Mouse (Mus musculus): ENCODE results near the gene Slc6a21. TPM values are rescaled to one million over a fixed set of nuclear protein-coding genes. Genes with fewer than 3 reads are reported as not detected.

Gene Slc6a21
- polyA plus RNA-seq, 1 experiment from 2014 or later = not detected

- Histone ChIP-seq H3K4me2 (replicated peaks; ENCODE audit: low read depth, low read length) (no peak overlapping the region), H3K36me3 (ENCODE audit: control insufficient read depth, insufficient read depth, low read length) (no peaks in the 10 kb centered on the region), H3K9me3 (ENCODE audit: control insufficient read depth, low read length) (no peaks in the 10 kb centered on the region), H3K27me3 (ENCODE audit: control insufficient read depth, insufficient read depth, low read length) (peaks cover 5% of the 10 kb centered on the region), H3K4me1 (replicated peaks; ENCODE audit: control insufficient read depth, insufficient read depth, low read length) (peaks cover 8% of the 10 kb centered on the region), H3K27ac (ENCODE audit: low read depth, low read length) (no peak overlapping the region), H3K4me3 (ENCODE audit: low read depth, low read length) (no peak overlapping the region), H3K9ac (ENCODE audit: low read depth, low read length) (no peak overlapping the region)
- DNase-seq (ENCODE audit: low spot score) = no peak
- no peak for ATAC-seq (ENCODE audit: low FRiP score)
- 31% methylated on average over 3 of the region's 3 CpGs for WGBS
Measured at GRCm38 (mm10) chr7:45334605-45335004, 57.3 kb downstream of the Slc6a21 start.

DNA sequence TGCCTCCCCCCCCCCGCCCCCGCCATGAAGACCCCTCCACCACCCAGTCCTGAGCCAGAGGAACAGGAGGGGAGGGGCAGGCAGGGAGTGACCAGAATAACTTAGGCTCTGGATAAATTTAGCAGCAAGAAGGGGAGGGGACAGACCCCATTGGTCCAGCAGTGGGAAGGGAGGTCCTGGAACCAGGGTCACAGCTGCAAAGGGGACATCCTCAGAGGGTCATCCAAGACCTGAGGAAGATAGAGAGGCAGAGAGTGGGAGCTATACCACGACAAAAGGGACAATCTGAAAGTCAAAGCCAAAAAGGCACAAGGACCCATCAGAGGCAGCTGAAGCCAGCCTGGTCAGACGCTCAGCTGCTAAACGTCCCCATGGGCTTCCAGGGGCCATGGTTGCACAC lies 57.7 kb downstream of the Slc6a21 start, which contains the start of gene Hrc:
TSS of gene Hrc (plus strand) at position 235 of the 400 bp plus-strand sequence.
- Histone ChIP-seq H3K4me1 (replicated peaks; ENCODE audit: control insufficient read depth, insufficient read depth, low read length) (peaks cover 9% of the 10 kb centered on the region), H3K9ac (ENCODE audit: low read depth, low read length) (no peak within 1 kb of the TSS), H3K27me3 (ENCODE audit: control insufficient read depth, insufficient read depth, low read length) (peaks cover 5% of the 10 kb centered on the region), H3K36me3 (ENCODE audit: control insufficient read depth, insufficient read depth, low read length) (no peaks in the 10 kb centered on the region), H3K4me3 (ENCODE audit: low read depth, low read length) (no peak within 1 kb of the TSS), H3K27ac (ENCODE audit: low read depth, low read length) (no peak within 1 kb of the TSS), H3K9me3 (ENCODE audit: control insufficient read depth, low read length) (no peaks in the 10 kb centered on the region), H3K4me2 (replicated peaks; ENCODE audit: low read depth, low read length) (no peak within 1 kb of the TSS)
- 34% methylated on average over 5 of the region's 5 CpGs for WGBS
- ATAC-seq (ENCODE audit: low FRiP score) (no peak), DNase-seq (ENCODE audit: low spot score) (no peak)

- no peak overlapping the region for H3K27ac ChIP-seq (ENCODE audit: low read depth, low read length)
- DNase-seq (ENCODE audit: low spot score) (no peak), ATAC-seq (ENCODE audit: low FRiP score) (no peak)
- H3K9me3 ChIP-seq (ENCODE audit: control insufficient read depth, low read length) = no peaks in the 10 kb centered on the region
- peaks cover 12% of the 10 kb centered on the region for H3K4me1 ChIP-seq (replicated peaks; ENCODE audit: control insufficient read depth, insufficient read depth, low read length)
- H3K4me2 ChIP-seq (replicated peaks; ENCODE audit: low read depth, low read length) = no peak overlapping the region
- H3K27me3 ChIP-seq (ENCODE audit: control insufficient read depth, insufficient read depth, low read length) = peaks cover 5% of the 10 kb centered on the region
- WGBS = 95% methylated on average over 4 of the region's 4 CpGs
- H3K9ac ChIP-seq (ENCODE audit: low read depth, low read length) = no peak overlapping the region
- no peaks in the 10 kb centered on the region for H3K36me3 ChIP-seq (ENCODE audit: control insufficient read depth, insufficient read depth, low read length)
- H3K4me3 ChIP-seq (ENCODE audit: low read depth, low read length) = no peak overlapping the region
Measured at GRCm38 (mm10) chr7:45336319-45336718, 59.0 kb downstream of the Slc6a21 start.

DNA sequence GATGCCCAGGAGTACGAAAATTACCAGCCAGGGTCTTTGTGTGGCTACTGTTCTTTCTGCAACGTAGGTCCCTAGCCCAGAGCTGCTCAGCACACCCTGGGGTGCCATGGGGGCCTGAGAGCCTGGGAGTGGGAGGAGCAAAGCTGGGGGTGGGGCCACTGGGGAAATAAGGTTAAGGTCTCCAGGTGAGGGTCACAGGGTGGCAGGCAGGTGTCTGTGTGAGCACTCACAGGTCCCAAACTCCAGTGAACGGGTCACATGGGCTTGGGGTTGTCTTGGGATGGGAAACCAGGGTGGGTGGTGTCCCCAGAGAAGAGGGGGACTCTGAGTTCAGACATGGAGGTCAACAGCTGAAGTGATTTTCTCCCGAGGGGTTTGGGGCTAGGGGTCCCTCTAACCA lies 60.2 kb downstream of the Slc6a21 start:
- ATAC-seq (ENCODE audit: low FRiP score) (no peak), DNase-seq (ENCODE audit: low spot score) (no peak)
- Histone ChIP-seq H3K4me3 (ENCODE audit: low read depth, low read length) (no peak overlapping the region), H3K27ac (ENCODE audit: low read depth, low read length) (no peak overlapping the region), H3K27me3 (ENCODE audit: control insufficient read depth, insufficient read depth, low read length) (peaks cover 5% of the 10 kb centered on the region), H3K4me2 (replicated peaks; ENCODE audit: low read depth, low read length) (no peak overlapping the region), H3K36me3 (ENCODE audit: control insufficient read depth, insufficient read depth, low read length) (no peaks in the 10 kb centered on the region), H3K9ac (ENCODE audit: low read depth, low read length) (no peak overlapping the region), H3K9me3 (ENCODE audit: control insufficient read depth, low read length) (no peaks in the 10 kb centered on the region), H3K4me1 (replicated peaks; ENCODE audit: control insufficient read depth, insufficient read depth, low read length) (peaks cover 11% of the 10 kb centered on the region)
- 9% methylated on average over 4 of the region's 4 CpGs for WGBS

DNA sequence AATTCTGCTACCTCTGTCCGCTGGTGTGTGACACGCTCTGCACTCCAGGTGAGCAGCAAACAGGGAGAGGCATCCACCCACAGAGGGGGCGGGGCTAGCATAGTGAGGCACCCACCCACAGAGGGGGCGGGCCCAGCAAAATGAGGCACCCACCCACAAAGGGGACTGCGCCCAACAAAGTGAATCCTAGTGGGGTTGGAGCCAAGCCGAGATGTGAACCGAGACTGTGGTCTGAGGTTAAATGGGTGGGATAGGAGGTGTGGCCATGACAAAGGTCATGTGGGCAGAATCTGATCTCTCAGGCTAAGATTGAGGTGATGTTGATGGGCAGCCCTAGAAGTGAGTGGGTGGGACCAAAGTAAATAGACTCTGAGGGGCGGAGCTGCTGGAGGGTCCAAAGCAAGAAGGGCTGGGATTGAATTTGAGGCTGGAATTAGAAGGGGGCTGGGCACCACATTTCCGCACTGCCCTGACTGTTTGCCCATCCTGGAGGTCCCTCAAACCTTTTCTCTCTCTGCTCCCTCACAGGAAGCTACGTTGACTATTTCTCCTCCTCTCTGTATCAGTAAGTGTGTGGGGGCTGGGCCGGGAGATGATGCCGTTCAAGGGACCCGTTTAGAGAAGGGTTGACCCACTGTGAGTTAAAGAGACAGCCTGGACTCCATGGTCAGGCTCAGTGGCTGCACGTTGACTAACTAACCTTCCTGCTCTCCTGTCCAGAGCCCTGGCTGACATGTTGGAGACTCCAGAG lies 61.0 kb downstream of the Slc6a21 start:
- Histone ChIP-seq H3K4me3 (ENCODE audit: low read depth, low read length) (no peak overlapping the region), H3K9me3 (ENCODE audit: control insufficient read depth, low read length) (no peaks in the 10 kb centered on the region), H3K27ac (ENCODE audit: low read depth, low read length) (no peak overlapping the region), H3K27me3 (ENCODE audit: control insufficient read depth, insufficient read depth, low read length) (peaks cover 5% of the 10 kb centered on the region), H3K9ac (ENCODE audit: low read depth, low read length) (no peak overlapping the region), H3K36me3 (ENCODE audit: control insufficient read depth, insufficient read depth, low read length) (no peaks in the 10 kb centered on the region), H3K4me2 (replicated peaks; ENCODE audit: low read depth, low read length) (peak overlapping the region; percentile 94), H3K4me1 (replicated peaks; ENCODE audit: control insufficient read depth, insufficient read depth, low read length) (peaks cover 6% of the 10 kb centered on the region)
- WGBS = under 1% methylated on average over 14 of the region's 14 CpGs
- ATAC-seq (ENCODE audit: low FRiP score) = no peak
- peak; percentile 29 for DNase-seq (ENCODE audit: low spot score)

Other genes with a start within 250 kb of the Slc6a21 start
- gene Prr12, start 224.6 kb upstream of the Slc6a21 start, polyA plus RNA-seq (2014; fragmentation: Nextera tagmentation; extraction: Ambion mirVana) = 13.0 and 16.0 TPM in 2 replicates
- 58.2 and 62.7 TPM in 2 replicates for gene Nosip, start 215.1 kb upstream of the Slc6a21 start, polyA plus RNA-seq (2014; fragmentation: Nextera tagmentation; extraction: Ambion mirVana)
- 15.7 and 17.1 TPM in 2 replicates for gene Prrg2, start 214.8 kb upstream of the Slc6a21 start, polyA plus RNA-seq (2014; fragmentation: Nextera tagmentation; extraction: Ambion mirVana)
- gene Rcn3, start 185.3 kb upstream of the Slc6a21 start, polyA plus RNA-seq (2014; fragmentation: Nextera tagmentation; extraction: Ambion mirVana) = 134 and 149 TPM in 2 replicates
- gene Fcgrt, start 173.7 kb upstream of the Slc6a21 start, polyA plus RNA-seq (2014; fragmentation: Nextera tagmentation; extraction: Ambion mirVana) = 12.9 and 13.2 TPM in 2 replicates
- gene Rps11, start 153.1 kb upstream of the Slc6a21 start, polyA plus RNA-seq (2014; fragmentation: Nextera tagmentation; extraction: Ambion mirVana) = 1,346 and 1,389 TPM in 2 replicates
- 1,145 and 1,168 TPM in 2 replicates for gene Rpl13a, start 148.8 kb upstream of the Slc6a21 start, polyA plus RNA-seq (2014; fragmentation: Nextera tagmentation; extraction: Ambion mirVana)
- gene Gm45713, start 141.3 kb upstream of the Slc6a21 start, polyA plus RNA-seq (2014; fragmentation: Nextera tagmentation; extraction: Ambion mirVana) = 0.47 TPM in 1 of 2 replicates, not detected in the other
- 1.5 and 1.6 TPM in 2 replicates for gene Flt3l, start 141.1 kb upstream of the Slc6a21 start, polyA plus RNA-seq (2014; fragmentation: Nextera tagmentation; extraction: Ambion mirVana)
- gene Pih1d1, start 123.2 kb upstream of the Slc6a21 start, polyA plus RNA-seq (2014; fragmentation: Nextera tagmentation; extraction: Ambion mirVana) = 105 TPM in 2 replicates
- gene Aldh16a1, start 122.9 kb upstream of the Slc6a21 start, polyA plus RNA-seq (2014; fragmentation: Nextera tagmentation; extraction: Ambion mirVana) = 20.8 and 28.6 TPM in 2 replicates
- gene Slc17a7, start 113.6 kb upstream of the Slc6a21 start, polyA plus RNA-seq (2014; fragmentation: Nextera tagmentation; extraction: Ambion mirVana) = 0.51 and 1.1 TPM in 2 replicates
- gene Gfy, start 97.9 kb upstream of the Slc6a21 start, polyA plus RNA-seq (2014; fragmentation: Nextera tagmentation; extraction: Ambion mirVana) = not detected in 2 replicates
- not detected in 2 replicates for gene Pth2, start 96.5 kb upstream of the Slc6a21 start, polyA plus RNA-seq (2014; fragmentation: Nextera tagmentation; extraction: Ambion mirVana)
- 0.31 and 0.40 TPM in 2 replicates for gene Ccdc155, start 72.6 kb upstream of the Slc6a21 start, polyA plus RNA-seq (2014; fragmentation: Nextera tagmentation; extraction: Ambion mirVana)
- gene Dkkl1, start 65.4 kb upstream of the Slc6a21 start, polyA plus RNA-seq (2014; fragmentation: Nextera tagmentation; extraction: Ambion mirVana) = 1.6 and 1.7 TPM in 2 replicates
- 229 and 242 TPM in 2 replicates for gene Tead2, start 61.8 kb upstream of the Slc6a21 start, polyA plus RNA-seq (2014; fragmentation: Nextera tagmentation; extraction: Ambion mirVana)
- 1.1 and 2.5 TPM in 2 replicates for gene Cd37, start 38.4 kb upstream of the Slc6a21 start, polyA plus RNA-seq (2014; fragmentation: Nextera tagmentation; extraction: Ambion mirVana)
- gene Slc6a16, start 36.4 kb upstream of the Slc6a21 start, polyA plus RNA-seq (2014; fragmentation: Nextera tagmentation; extraction: Ambion mirVana) = 0.14 and 0.32 TPM in 2 replicates
- gene Trpm4, start 56.3 kb downstream of the Slc6a21 start, polyA plus RNA-seq (2014; fragmentation: Nextera tagmentation; extraction: Ambion mirVana) = 5.2 and 6.9 TPM in 2 replicates
- gene Hrc, start 57.8 kb downstream of the Slc6a21 start, polyA plus RNA-seq (2014; fragmentation: Nextera tagmentation; extraction: Ambion mirVana) = 0.68 and 0.77 TPM in 2 replicates
- 8.2 and 9.5 TPM in 2 replicates for gene Ppfia3, start 89.5 kb downstream of the Slc6a21 start, polyA plus RNA-seq (2014; fragmentation: Nextera tagmentation; extraction: Ambion mirVana)
- 0.92 and 1.7 TPM in 2 replicates for gene Lin7b, start 93.1 kb downstream of the Slc6a21 start, polyA plus RNA-seq (2014; fragmentation: Nextera tagmentation; extraction: Ambion mirVana)
- 76.5 and 114 TPM in 2 replicates for gene Snrnp70, start 118.2 kb downstream of the Slc6a21 start, polyA plus RNA-seq (2014; fragmentation: Nextera tagmentation; extraction: Ambion mirVana)
- 0.11 TPM in 1 of 2 replicates, not detected in the other for gene Kcna7, start 128.1 kb downstream of the Slc6a21 start, polyA plus RNA-seq (2014; fragmentation: Nextera tagmentation; extraction: Ambion mirVana)
- 0.99 and 1.2 TPM in 2 replicates for gene Ntf5, start 136.2 kb downstream of the Slc6a21 start, polyA plus RNA-seq (2014; fragmentation: Nextera tagmentation; extraction: Ambion mirVana)
- gene Lhb, start 143.3 kb downstream of the Slc6a21 start, polyA plus RNA-seq (2014; fragmentation: Nextera tagmentation; extraction: Ambion mirVana) = 0.47 TPM in 1 of 2 replicates, not detected in the other
- gene Gys1, start 157.3 kb downstream of the Slc6a21 start, polyA plus RNA-seq (2014; fragmentation: Nextera tagmentation; extraction: Ambion mirVana) = 29.2 and 30.6 TPM in 2 replicates
- gene Ruvbl2, start 160.6 kb downstream of the Slc6a21 start, polyA plus RNA-seq (2014; fragmentation: Nextera tagmentation; extraction: Ambion mirVana) = 168 and 178 TPM in 2 replicates
- gene Ftl1, start 182.4 kb downstream of the Slc6a21 start, polyA plus RNA-seq (2014; fragmentation: Nextera tagmentation; extraction: Ambion mirVana) = 5,748 and 5,943 TPM in 2 replicates
- gene Bax, start 189.4 kb downstream of the Slc6a21 start, polyA plus RNA-seq (2014; fragmentation: Nextera tagmentation; extraction: Ambion mirVana) = 128 and 196 TPM in 2 replicates
- gene Tulp2, start 204.4 kb downstream of the Slc6a21 start, polyA plus RNA-seq (2014; fragmentation: Nextera tagmentation; extraction: Ambion mirVana) = 0.40 and 0.54 TPM in 2 replicates
- not detected in 2 replicates for gene Gm45808, start 209.3 kb downstream of the Slc6a21 start, polyA plus RNA-seq (2014; fragmentation: Nextera tagmentation; extraction: Ambion mirVana)
- gene Dhdh, start 211.3 kb downstream of the Slc6a21 start, polyA plus RNA-seq (2014; fragmentation: Nextera tagmentation; extraction: Ambion mirVana) = 2.9 and 4.1 TPM in 2 replicates
- gene Nucb1, start 232.9 kb downstream of the Slc6a21 start, polyA plus RNA-seq (2014; fragmentation: Nextera tagmentation; extraction: Ambion mirVana) = 88.6 and 92.7 TPM in 2 replicates
- gene Ppp1r15a, start 248.8 kb downstream of the Slc6a21 start, polyA plus RNA-seq (2014; fragmentation: Nextera tagmentation; extraction: Ambion mirVana) = 15.1 and 15.7 TPM in 2 replicates
- 2.1 and 2.3 TPM in 2 replicates for gene Plekha4, start 248.8 kb downstream of the Slc6a21 start, polyA plus RNA-seq (2014; fragmentation: Nextera tagmentation; extraction: Ambion mirVana)